Mouse (Mus musculus) heart, adult 10 weeks (tissue): Measurements from ENCODE around the gene Ifi27l2b. TPM values are rescaled to one million over a fixed set of nuclear protein-coding genes. Genes with fewer than 3 reads are reported as not detected.

Source experiments
- polyA plus RNA-seq: library from polyadenylated mRNA; stranded (reverse); fragments of 350-450 nt; fragmentation: Illumina TruSeq; extraction: RNeasy Lipid Tissue Mini Kit (QIAGEN cat#74804); gene quantifications from one replicate; pipeline ENCODE4 v1.2.3, GENCODE M21; 2014; ENCODE audit warnings: low read depth, low replicate concordance

Gene Ifi27l2b
- polyA plus RNA-seq, result 0.58 TPM

DNA sequence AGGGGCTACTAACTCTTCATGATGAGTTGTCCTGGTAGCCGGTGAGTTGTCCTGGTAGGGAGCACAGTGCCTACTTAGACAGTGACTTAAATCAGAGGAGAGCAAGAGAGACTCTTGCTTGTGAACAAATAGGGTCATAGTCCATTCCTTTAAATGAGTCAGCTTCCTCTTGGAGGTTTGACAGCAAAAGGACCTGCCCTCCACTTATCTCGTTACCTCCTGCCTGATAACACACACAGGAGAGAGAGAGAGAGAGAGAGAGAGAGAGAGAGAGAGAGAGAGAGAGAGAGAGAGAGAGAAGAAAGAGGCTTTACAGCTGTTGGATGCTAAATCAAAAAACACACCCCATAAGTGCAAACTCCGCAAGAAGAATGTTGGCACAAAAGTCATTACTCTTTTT lies at the start of gene Ifi27l2b:
TSS of gene Ifi27l2b (minus strand) at position 84 of the 400 bp plus-strand sequence.

DNA sequence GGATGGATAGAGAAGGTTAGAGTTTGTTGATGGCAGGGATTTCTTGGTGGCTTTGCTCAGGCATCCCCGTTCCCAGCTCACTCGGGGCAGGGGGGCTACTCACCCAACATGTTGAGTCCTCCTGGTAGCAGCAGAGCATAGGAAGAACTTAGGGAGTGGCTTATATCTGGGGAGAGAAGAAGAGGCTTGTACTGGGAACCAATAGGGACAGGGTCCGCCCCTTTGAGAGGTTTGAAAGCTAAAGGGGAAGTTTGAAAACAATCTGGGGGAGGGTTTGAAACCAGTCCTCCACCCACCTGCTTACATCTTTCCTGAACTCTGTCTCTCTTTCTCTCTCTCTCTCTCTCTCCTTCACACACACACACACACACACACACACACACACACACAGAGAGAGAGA lies 13.5 kb downstream of the Ifi27l2b start, which contains the start of gene Ifi27l2a:
TSS of gene Ifi27l2a (minus strand) at position 157 of the 400 bp plus-strand sequence.

DNA sequence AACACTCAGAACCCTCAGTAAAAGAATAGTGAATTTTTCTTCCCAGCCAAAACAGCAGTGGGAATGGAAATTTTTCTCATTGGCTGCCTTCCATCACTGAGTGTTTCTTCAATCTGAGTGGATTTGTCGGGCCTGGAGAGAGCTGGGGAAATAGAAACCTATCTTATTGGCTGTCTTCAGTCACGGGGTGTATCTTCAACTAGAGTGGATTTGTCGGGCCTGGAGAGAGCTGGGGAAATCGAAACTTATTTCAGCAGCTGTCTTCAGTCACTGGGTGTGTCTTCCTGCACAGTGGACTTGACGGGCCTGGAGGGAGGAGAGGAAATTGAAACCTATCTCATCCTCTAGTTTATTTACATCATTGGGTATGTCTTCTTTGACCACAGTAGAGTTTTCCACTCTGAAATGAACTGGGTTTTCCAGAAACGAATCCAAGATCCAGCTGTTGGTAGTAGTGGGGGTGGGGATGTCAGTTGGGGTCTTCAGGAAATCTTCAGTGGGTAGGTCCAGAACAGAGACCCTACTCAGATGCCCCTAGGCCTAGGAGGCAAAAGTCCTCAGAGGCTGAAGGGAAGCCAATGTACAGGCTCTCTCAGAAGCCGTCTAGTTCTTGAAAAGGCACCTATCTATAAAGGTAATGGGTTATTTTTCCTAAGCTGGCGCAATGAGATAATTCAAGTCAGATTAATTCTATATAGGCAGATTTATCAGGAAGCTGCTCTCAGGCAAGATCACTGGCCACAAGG lies 22.9 kb downstream of the Ifi27l2b start, which contains the start of gene Ifi27:
TSS of gene Ifi27 (plus strand) at position 226 of the 746 bp plus-strand sequence.

DNA sequence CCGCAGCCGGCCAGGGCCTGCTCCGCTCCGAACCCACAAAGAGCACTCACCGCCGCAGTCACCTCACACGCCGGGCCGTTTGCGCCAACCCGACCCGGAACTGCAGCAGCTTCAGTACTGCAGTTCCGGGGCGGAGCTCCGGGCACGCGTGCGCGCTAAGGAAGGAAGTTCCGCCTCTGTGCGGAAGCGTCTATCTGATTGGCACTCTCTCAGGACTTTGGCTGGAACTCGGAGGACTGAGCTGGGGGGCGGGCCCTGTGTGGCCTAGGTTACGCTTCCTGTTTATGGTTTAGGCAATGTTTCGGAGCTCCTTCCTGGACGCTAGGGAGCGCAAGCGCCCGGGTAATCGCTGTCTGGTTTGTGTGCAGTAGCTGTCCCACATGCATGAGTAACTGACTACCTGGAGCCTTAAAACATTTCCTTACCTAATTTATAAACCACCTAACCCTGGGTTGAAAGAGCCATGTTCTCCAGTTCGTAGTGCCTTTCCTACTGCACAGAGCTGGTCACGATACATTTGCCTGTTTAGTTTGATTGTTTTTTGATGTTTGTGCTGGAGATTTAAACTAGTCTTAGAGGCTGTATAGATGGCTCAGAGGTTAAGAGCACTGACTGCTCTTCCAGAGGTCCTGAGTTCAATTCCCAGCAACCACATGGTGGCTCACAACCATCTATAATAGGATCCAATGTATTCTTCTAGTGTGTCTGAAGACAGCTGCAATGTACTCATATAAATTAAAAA lies 31.1 kb downstream of the Ifi27l2b start, which contains the start of gene Ddx24:
TSS of gene Ddx24 (minus strand) at position 102 of the 742 bp plus-strand sequence.

DNA sequence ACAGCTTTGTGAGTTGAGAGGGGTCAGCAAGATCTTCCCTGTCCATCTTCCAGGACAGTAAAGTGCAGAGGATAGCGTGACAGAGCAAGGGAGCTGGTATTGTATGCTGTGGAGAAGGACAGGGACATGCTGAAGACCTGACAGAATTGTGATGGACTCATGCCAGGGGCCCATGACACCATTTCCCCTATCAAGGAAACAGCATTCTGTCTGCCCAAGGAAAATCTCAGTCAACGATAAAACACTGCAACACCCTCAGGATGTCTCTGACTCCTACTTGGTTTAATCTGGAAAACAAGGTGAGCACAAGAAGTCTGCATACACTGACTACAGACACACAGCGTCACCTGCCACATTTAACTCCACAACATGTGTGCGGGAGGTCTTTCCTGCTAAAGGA lies 49.3 kb downstream of the Ifi27l2b start, which contains the start of gene 9330161L09Rik:
TSS of gene 9330161L09Rik (minus strand) at position 101 of the 400 bp plus-strand sequence.

Other genes with a start within 250 kb of the Ifi27l2b start
- not detected for gene Prima1, start 215.1 kb downstream of the Ifi27l2b start, polyA plus RNA-seq
- gene Fam181a, start 146.2 kb downstream of the Ifi27l2b start, polyA plus RNA-seq, result not detected
- 436 TPM for gene Asb2, start 101.2 kb downstream of the Ifi27l2b start, polyA plus RNA-seq
- gene Otub2, start 68.5 kb downstream of the Ifi27l2b start, polyA plus RNA-seq, result 6.2 TPM
- 1.5 TPM for gene 9330161L09Rik, start 49.4 kb downstream of the Ifi27l2b start, polyA plus RNA-seq
- 68.1 TPM for gene Ddx24, start 31.4 kb downstream of the Ifi27l2b start, polyA plus RNA-seq
- 87.1 TPM for gene Ifi27, start 23.0 kb downstream of the Ifi27l2b start, polyA plus RNA-seq
- 180 TPM for gene Ifi27l2a, start 13.5 kb downstream of the Ifi27l2b start, polyA plus RNA-seq
- gene Ppp4r4, start 75.1 kb upstream of the Ifi27l2b start, polyA plus RNA-seq, result 0.31 TPM
- not detected for gene Serpina10, start 174.2 kb upstream of the Ifi27l2b start, polyA plus RNA-seq
- gene Serpina6, start 200.0 kb upstream of the Ifi27l2b start, polyA plus RNA-seq, result not detected
- not detected for gene Serpina16, start 218.9 kb upstream of the Ifi27l2b start, polyA plus RNA-seq
- gene Serpina1f, start 238.3 kb upstream of the Ifi27l2b start, polyA plus RNA-seq, result not detected